Mouse (Mus musculus) liver, embryonic 14.5 days (tissue): Measurements from ENCODE around the gene Fndc3a. TPM values are rescaled to one million over a fixed set of nuclear protein-coding genes. Genes with fewer than 3 reads are reported as not detected.

Source experiments
- ATAC-seq: fragments of 200-750 bp; cut with Nextera tagmentation; 2 replicates; pipeline ENCODE4 v1.8.0; 2017; ENCODE audit warnings: moderate number of reproducible peaks, mild to moderate bottlenecking, moderate library complexity; ENCODE audit not compliant: insufficient read depth
- DNase-seq, 3 experiments: peaks; one replicate each; pipeline ENCODE4 v3.0.0-alpha.2; 2012 to 2013; ENCODE audit warnings: low read depth in 3 of 3, low spot score in 3 of 3
- H3K27ac ChIP-seq: fragments of 300-500 bp; sonication (generic); 2 replicates; pipeline ENCODE4 v1.5.1; 2014; ENCODE audit warnings: moderate library complexity, mild to moderate bottlenecking, control low read depth, inconsistent platforms
- H3K27me3 ChIP-seq: fragments of 300-500 bp; sonication (generic); 2 replicates; pipeline ENCODE4 v1.6.1; 2014; ENCODE audit warnings: mild to moderate bottlenecking, low read length, moderate library complexity; ENCODE audit not compliant: control insufficient read depth, insufficient read depth
- H3K36me3 ChIP-seq: fragments of 300-500 bp; sonication (generic); replicated peaks from 2 replicates; pipeline ENCODE4 v1.6.1; 2014; ENCODE audit warnings: low read depth; ENCODE audit not compliant: control insufficient read depth, insufficient read depth
- H3K4me1 ChIP-seq, 2 experiments: fragments of 200-500 bp in 1 of 2; fragments of 300-500 bp in 1 of 2; sonication (generic) in 1 of 2; replicated peaks; 2 replicates each; pipeline ENCODE4 v1.6.1; 2012 to 2014; ENCODE audit warnings: antibody characterized with exemption in 1 of 2, inconsistent platforms in 1 of 2, low read length in 1 of 2; ENCODE audit not compliant: control insufficient read depth in 2 of 2, insufficient read depth in 2 of 2
- H3K4me2 ChIP-seq: fragments of 300-500 bp; sonication (generic); 2 replicates; pipeline ENCODE4 v1.6.1; 2014; ENCODE audit warnings: low read depth, mild to moderate bottlenecking, control low read depth, moderate library complexity
- H3K4me3 ChIP-seq, 2 experiments: fragments of 200-500 bp in 1 of 2; fragments of 300-500 bp in 1 of 2; sonication (generic) in 1 of 2; 2 replicates each; pipeline ENCODE4 v1.5.1; 2012 to 2014; ENCODE audit warnings: low read depth in 2 of 2, low read length in 2 of 2, mild to moderate bottlenecking in 2 of 2, control low read depth in 1 of 2, inconsistent platforms in 1 of 2, moderate library complexity in 1 of 2; ENCODE audit not compliant: insufficient read depth in 1 of 2
- H3K9ac ChIP-seq: fragments of 300-500 bp; sonication (generic); replicated peaks from 2 replicates; pipeline ENCODE4 v1.6.1; 2014; ENCODE audit warnings: mild to moderate bottlenecking, control low read depth, moderate library complexity
- H3K9me3 ChIP-seq: fragments of 300-500 bp; sonication (generic); 2 replicates; pipeline ENCODE4 v1.6.1; 2016; ENCODE audit warnings: low read length, mixed read lengths; ENCODE audit not compliant: control insufficient read depth
- CTCF ChIP-seq: IDR thresholded peaks from 2 replicates; pipeline ENCODE4 v1.5.1; 2016; ENCODE audit warnings: antibody characterized with exemption, low read depth, control low read depth
- EP300 ChIP-seq: IDR thresholded peaks from 2 replicates; pipeline ENCODE4 v1.6.1; 2016; ENCODE audit warnings: antibody characterized with exemption, low read depth
- WGBS: fragments of 180-500 bp; shearing (Covaris S2); extraction: QIAGEN DNeasy Blood & Tissue Kit; methylation state at CpG from one replicate; pipeline ENCODE4 v1.1.7; 2014; ENCODE audit not compliant: insufficient replicate concordance; 5-methylcytosine and 5-hydroxymethylcytosine counted together
- polyA plus RNA-seq, 2 experiments: library from polyadenylated mRNA; depleted of rRNA in 1 of 2; stranded (reverse) in 1 of 2; unstranded in 1 of 2; fragments of >200 nt; fragmentation: Nextera tagmentation in 1 of 2; extraction: Ambion mirVana in 1 of 2; gene quantifications; 2 replicates each; pipeline versions ENCODE4 v1.2.1 to v1.2.3; 2012 to 2014

Gene Fndc3a
- polyA plus RNA-seq, 2 experiments: 5.5 to 6.8 TPM

DNA sequence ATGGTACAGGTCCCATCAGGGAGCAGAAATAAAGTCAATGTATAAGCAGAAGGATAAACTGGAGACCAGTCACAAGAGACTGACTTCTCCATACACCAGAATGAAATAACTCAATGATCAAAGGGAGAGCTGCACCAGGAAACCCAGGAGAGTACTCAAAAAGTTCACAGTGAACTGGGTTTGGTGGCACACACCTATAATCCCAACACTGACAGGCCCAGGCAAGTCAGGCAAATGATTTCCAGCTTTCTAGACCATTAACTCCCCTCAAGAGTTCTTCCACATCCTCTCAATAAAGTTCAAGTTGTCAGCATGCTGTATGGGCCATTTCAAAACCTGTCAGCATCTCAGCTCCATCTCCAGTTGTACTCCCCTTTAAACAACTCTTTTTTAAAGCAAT is 64.3 kb downstream of the Fndc3a start:
- TF ChIP-seq CTCF (no peak), EP300 (no peak)
- ATAC-seq: no peak

DNA sequence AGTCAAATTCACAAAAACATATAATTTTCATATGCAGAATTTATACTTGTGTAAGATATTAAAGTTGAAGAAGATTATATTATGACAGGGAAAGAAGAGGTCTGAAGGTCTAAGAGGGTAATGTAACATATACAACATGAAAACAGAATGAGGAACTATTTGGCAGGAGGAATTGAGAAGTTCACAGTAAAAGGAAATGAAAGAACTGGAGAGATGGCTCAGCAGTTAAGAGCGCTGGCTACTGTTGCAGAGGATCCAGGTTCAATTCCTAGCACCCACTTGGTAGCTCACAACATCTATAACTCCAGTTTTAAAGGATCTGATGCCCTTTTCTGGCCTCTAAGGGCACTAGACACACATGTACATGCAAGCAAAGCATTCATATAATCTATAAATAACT is 65.2 kb downstream of the Fndc3a start:
- Histone ChIP-seq H3K27ac (no peak overlapping the region), H3K9ac (no peak overlapping the region), H3K4me1 (no peaks in the 10 kb centered on the region), H3K9me3 (no peaks in the 10 kb centered on the region), H3K36me3 (no peaks in the 10 kb centered on the region), H3K27me3 (no peaks in the 10 kb centered on the region), H3K4me3 (no peak overlapping the region), H3K4me2 (no peak overlapping the region)
- DNase-seq: no peak
- 59% methylated on average over 1 of the region's 1 CpGs for WGBS
- TF ChIP-seq EP300: no peak
- TF ChIP-seq CTCF: no peak
- ATAC-seq: no peak

More for the DNA sequence above, 64.3 kb downstream of the Fndc3a start:
- no peak overlapping the region for H3K4me3 ChIP-seq
- no peak overlapping the region for H3K9ac ChIP-seq
- no peaks in the 10 kb centered on the region for H3K9me3 ChIP-seq
- H3K27ac ChIP-seq: no peak overlapping the region
- H3K4me1 ChIP-seq: no peaks in the 10 kb centered on the region
- no peak for DNase-seq
- H3K4me2 ChIP-seq: no peak overlapping the region
- H3K36me3 ChIP-seq: no peaks in the 10 kb centered on the region
- no peaks in the 10 kb centered on the region for H3K27me3 ChIP-seq

DNA sequence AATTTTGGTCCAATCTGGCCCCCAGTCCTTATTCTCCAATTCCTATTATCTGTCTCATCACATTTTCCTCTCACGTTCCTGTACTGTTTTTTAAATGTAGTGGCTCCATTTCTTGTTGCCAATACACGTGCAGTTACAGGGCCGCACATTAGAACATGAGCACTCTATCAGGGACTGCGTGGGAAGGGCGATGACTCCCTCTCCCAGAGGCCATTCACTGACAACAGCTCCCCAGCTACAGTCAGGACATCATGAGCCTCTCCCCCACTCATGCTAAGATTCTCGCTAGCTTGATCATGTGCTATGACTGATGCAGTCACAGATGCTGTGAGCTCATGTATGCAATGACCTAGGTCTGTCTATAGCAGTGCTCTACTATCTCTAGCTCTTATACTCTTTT is 71.3 kb downstream of the Fndc3a start:
- 80% methylated on average over 6 of the region's 6 CpGs for WGBS
- no peak overlapping the region for H3K4me3 ChIP-seq

DNA sequence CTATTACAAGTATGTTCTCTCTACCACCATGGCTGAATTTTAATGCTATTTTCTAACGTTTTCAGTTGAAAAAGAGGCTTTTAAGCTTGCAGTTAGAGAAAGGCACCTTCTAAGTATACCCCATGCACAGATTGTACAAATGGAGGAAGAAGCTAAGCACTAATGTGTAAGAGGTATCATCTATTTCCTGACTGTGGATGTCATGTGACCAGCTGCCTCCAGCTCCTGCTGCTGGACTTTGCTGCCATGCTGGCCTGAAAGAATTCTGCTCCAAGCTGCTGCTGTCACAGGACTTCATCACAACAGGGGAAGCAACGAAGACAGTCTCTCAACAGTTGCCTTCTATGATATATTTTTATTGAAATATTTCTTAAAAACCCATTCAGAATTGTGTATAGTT is 76.2 kb downstream of the Fndc3a start:
- TF ChIP-seq EP300 (no peak), CTCF (no peak)
- Histone ChIP-seq H3K9ac (no peak overlapping the region), H3K4me3 (no peak overlapping the region), H3K9me3 (no peaks in the 10 kb centered on the region), H3K4me2 (no peak overlapping the region), H3K27ac (no peak overlapping the region), H3K27me3 (no peaks in the 10 kb centered on the region), H3K4me1 (no peaks in the 10 kb centered on the region), H3K36me3 (no peaks in the 10 kb centered on the region)
- WGBS: 55% methylated on average over 2 of the region's 2 CpGs
- DNase-seq: no peak
- ATAC-seq: no peak

More for the DNA sequence above, 71.3 kb downstream of the Fndc3a start:
- Histone ChIP-seq H3K4me2 (no peak overlapping the region), H3K4me1 (no peaks in the 10 kb centered on the region), H3K36me3 (no peaks in the 10 kb centered on the region), H3K27me3 (no peaks in the 10 kb centered on the region), H3K9ac (no peak overlapping the region), H3K9me3 (no peaks in the 10 kb centered on the region), H3K27ac (no peak overlapping the region)
- DNase-seq (no peak), ATAC-seq (no peak)
- TF ChIP-seq EP300 (no peak), CTCF (no peak)

DNA sequence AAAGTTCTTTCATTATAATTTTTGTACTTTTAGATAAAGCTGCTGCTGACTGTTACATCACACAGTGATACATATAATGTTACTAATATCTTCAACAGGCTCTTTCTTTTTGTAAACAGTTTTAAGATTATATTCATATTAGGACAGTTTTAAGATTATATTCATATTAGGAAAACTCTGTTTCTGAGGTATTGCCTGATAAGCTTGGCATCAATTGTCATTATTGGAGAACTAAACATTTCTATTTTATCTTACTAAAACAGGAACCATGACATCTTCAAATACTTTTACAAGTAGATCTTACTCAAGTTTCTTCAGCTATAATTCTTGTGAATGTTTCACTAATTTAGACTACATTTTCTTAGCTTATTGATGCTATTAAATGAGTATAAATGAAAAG is 84.4 kb downstream of the Fndc3a start:
- Histone ChIP-seq H3K27me3 (no peaks in the 10 kb centered on the region), H3K36me3 (no peaks in the 10 kb centered on the region), H3K9ac (no peak overlapping the region), H3K27ac (no peak overlapping the region), H3K4me3 (no peak overlapping the region), H3K9me3 (no peaks in the 10 kb centered on the region), H3K4me2 (no peak overlapping the region), H3K4me1 (no peaks in the 10 kb centered on the region)
- no peak for DNase-seq
- ATAC-seq: no peak
- no peak for TF ChIP-seq EP300
- no peak for TF ChIP-seq CTCF

DNA sequence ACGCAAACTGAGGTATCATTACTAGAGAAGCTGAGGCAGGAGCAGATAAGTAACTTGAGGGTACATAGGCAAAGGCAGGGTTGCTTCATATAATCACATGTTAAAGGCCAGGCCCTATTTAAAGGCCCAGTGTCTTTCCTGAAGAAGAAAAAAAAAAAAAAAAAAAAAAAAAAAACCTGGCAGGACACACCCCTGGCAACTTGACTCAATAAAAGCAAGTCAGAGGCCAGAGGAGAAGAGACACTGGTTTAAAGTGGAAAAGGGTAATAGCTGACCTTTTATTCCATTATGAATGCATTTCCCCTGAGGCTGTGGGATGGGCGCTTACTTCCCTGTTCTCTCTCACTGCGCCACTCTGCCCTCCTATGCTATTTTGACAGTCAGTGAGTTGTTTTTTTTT is 105.7 kb downstream of the Fndc3a start:
- no peak overlapping the region; the same call in 1 of the 2 replicates for H3K4me2 ChIP-seq
- TF ChIP-seq CTCF (no peak), EP300 (no peak)
- H3K4me3 ChIP-seq: no peak overlapping the region
- no peak overlapping the region for H3K9ac ChIP-seq
- ATAC-seq: no peak
- no peak overlapping the region for H3K27ac ChIP-seq
- H3K36me3 ChIP-seq: no peaks in the 10 kb centered on the region
- no peaks in the 10 kb centered on the region for H3K9me3 ChIP-seq
- WGBS: 72% methylated on average over 3 of the region's 3 CpGs
- peaks cover 0 to 9% of the 10 kb centered on the region in 2 experiments for H3K4me1 ChIP-seq
- no peak for DNase-seq
- no peaks in the 10 kb centered on the region for H3K27me3 ChIP-seq
